11 mouse cellular contexts compared by ENCODE assay signal in the genomic region with DNA sequence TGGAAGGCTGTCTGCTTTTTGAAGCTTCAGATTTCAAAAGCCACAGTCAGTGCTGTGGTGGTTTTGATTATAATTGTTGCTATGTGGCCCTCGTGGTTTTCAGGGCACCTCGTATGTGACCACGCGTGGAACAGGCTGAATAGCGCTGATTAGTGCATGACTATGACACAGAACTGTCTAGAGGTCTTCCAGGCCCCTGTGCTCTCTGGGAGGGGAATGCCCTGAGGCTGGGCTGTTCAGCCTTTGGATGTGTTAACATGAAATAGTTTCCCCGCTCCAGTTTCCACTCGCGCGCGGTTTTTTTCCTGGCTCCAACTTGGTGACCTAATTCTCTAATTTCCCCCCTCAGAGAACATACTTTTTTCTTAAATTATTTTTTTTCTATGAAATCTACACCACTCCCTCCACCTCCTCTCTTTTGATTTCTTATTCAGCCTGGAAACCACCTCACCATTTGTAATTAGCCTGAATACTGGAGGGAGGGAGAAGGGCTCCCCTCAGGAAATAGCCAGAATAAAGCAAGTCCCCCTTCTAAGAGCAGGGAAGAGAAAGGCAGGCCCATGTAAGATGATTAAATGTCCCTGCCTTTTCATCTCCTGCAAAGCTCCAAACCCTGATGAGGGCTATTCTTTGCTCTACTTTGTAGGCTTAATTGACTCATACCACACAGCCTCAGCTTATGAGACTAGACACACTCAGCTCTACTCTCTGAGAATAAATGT.
DNase-seq lines count a peak whose midpoint lies in the region; ATAC-seq and TF ChIP-seq lines count a peak whose summit lies in the region.
"Had no signal": no experiment of that assay in that cellular context is flagged by ENCODE, and none has a peak within 500 bp of the region (broad histone marks: within the 10 kb centered on the region; RNA-seq: fewer than 3 reads in every experiment).

No protein-coding gene starts in this region.

- peaks cover 5% of the 10 kb centered on the region for H3K4me1 ChIP-seq in embryonic fibroblast, embryonic 13.5 days (ENCODE audit: control insufficient read depth, insufficient read depth, low read length)
- H3K4me1 ChIP-seq in limb, embryonic 13.5 days = peaks cover 17% of the 10 kb centered on the region
- H3K4me1 ChIP-seq: heart, embryonic 12.5 days had no signal

- DNase-seq in cerebellum, postnatal 10 days = peak; percentile 11 to 16
- no peak for DNase-seq in cerebellum, adult 9-11 months
- peak; percentile 48 for DNase-seq in CD4-positive helper T cell, adult 2 months (ENCODE audit: low read depth, low spot score)
- DNase-seq in testis, postnatal 14 days (ENCODE audit: low spot score) = no peak
- no peak for DNase-seq in spleen, postnatal 4 days (ENCODE audit: low spot score in 2 of 2)
- DNase-seq in urinary bladder, postnatal 25 days (ENCODE audit: low spot score) = no peak
- DNase-seq: right cerebral cortex, adult 18-20 months had no signal

- ATAC-seq in limb, embryonic 13.5 days (ENCODE audit: low FRiP score, low read depth) = peak; percentile 66

- no peaks in the 10 kb centered on the region for H3K36me3 ChIP-seq in limb, embryonic 13.5 days
- H3K36me3 ChIP-seq: heart, embryonic 12.5 days had no signal

- no peak overlapping the region for H3K4me3 ChIP-seq in embryonic fibroblast, embryonic 13.5 days (ENCODE audit: insufficient read depth, low read length)
- no peak overlapping the region for H3K4me3 ChIP-seq in limb, embryonic 13.5 days
- H3K4me3 ChIP-seq: heart, embryonic 12.5 days had no signal

- WGBS in limb, embryonic 13.5 days = 15% methylated on average over 10 of the region's 10 CpGs

- peak overlapping the region; percentile 45; the same call in 1 of the 2 replicates for H3K27ac ChIP-seq in embryonic fibroblast, embryonic 13.5 days (ENCODE audit: insufficient read depth, low read length)
- H3K27ac ChIP-seq in limb, embryonic 13.5 days = peak overlapping the region; percentile 69
- H3K27ac ChIP-seq: macrophage had no signal

- H3K9ac ChIP-seq in limb, embryonic 13.5 days = no peak overlapping the region
- H3K9ac ChIP-seq: heart, embryonic 12.5 days had no signal

- no peaks in the 10 kb centered on the region for H3K27me3 ChIP-seq in limb, embryonic 13.5 days
- H3K27me3 ChIP-seq: heart, embryonic 12.5 days had no signal

- H3K4me2 ChIP-seq in limb, embryonic 13.5 days (replicated peaks) = peak overlapping the region; percentile 47
- H3K4me2 ChIP-seq: heart, embryonic 12.5 days had no signal

- no peaks in the 10 kb centered on the region for H3K9me3 ChIP-seq in limb, embryonic 13.5 days
- H3K9me3 ChIP-seq: heart, embryonic 12.5 days had no signal

- TF ChIP-seq POLR2A in embryonic fibroblast, embryonic 13.5 days (IDR thresholded peaks at IDR 0.05; ENCODE audit: low read depth, low read length) = no peak

- no peak for TF ChIP-seq CTCF in embryonic fibroblast, embryonic 13.5 days (IDR thresholded peaks at IDR 0.05; ENCODE audit: borderline replicate concordance, insufficient read depth, low read length)

Comparison
In these comparisons a context has a peak if more than half of its experiments do, and no peak if none do; other contexts are left out.
1. DNase-seq: peak in cerebellum, postnatal 10 days (2 of 2) and CD4-positive helper T cell, adult 2 months (single experiment); none in cerebellum, adult 9-11 months (single experiment), testis, postnatal 14 days (single experiment), spleen, postnatal 4 days (0 of 2) and urinary bladder, postnatal 25 days (single experiment).